In genomic region chr19:26472659-26473058, GRCm38 (mm10) we compare ENCODE assay signal across 14 mouse cellular contexts.
"Had no signal": no experiment of that assay in that cellular context is flagged by ENCODE, and none has a peak within 500 bp of the region (broad histone marks: within the 10 kb centered on the region; RNA-seq: fewer than 3 reads in every experiment).

No protein-coding gene starts in this region.

- H3K36me3 ChIP-seq: liver, embryonic 13.5 days; midbrain, embryonic 13.5 days; neural tube, embryonic 15.5 days had no signal

- ATAC-seq: liver, postnatal 0 days; midbrain, embryonic 13.5 days had no signal

- H3K27me3 ChIP-seq: liver, embryonic 13.5 days; neural tube, embryonic 15.5 days had no signal

- DNase-seq: kidney, adult 18-20 months; kidney, postnatal 10 days; kidney, postnatal 4 days; left cerebral cortex, postnatal 4 days; liver; liver, embryonic 13.5 days; liver, postnatal 0 days; lung, postnatal 36 days; right cerebral cortex, postnatal 4 days; thymus, adult 2 months; thymus, postnatal 25 days had no signal

- H3K4me2 ChIP-seq: liver, embryonic 13.5 days; midbrain, embryonic 13.5 days; neural tube, embryonic 15.5 days had no signal

- H3K4me3 ChIP-seq: layer of hippocampus, adult 2 months; liver, embryonic 13.5 days; midbrain, embryonic 13.5 days; neural tube, embryonic 15.5 days had no signal

- H3K4me1 ChIP-seq: liver, embryonic 13.5 days; neural tube, embryonic 15.5 days had no signal

- H3K27ac ChIP-seq: layer of hippocampus, adult 2 months; liver, embryonic 13.5 days; midbrain, embryonic 13.5 days; neural tube, embryonic 15.5 days had no signal

- H3K9ac ChIP-seq: liver, embryonic 13.5 days; liver, postnatal 0 days; midbrain, embryonic 13.5 days; neural tube, embryonic 15.5 days had no signal

- H3K9me3 ChIP-seq: liver, embryonic 13.5 days; midbrain, embryonic 13.5 days; neural tube, embryonic 15.5 days had no signal
